Mouse (Mus musculus) embryonic facial prominence, embryonic 15.5 days (tissue): ENCODE data around the gene Mrpl33. TPM values are rescaled to one million over a fixed set of nuclear protein-coding genes. Genes with fewer than 3 reads are reported as not detected.

Experiments used
- ATAC-seq: fragments of 200-750 bp; cut with Nextera tagmentation; 2 replicates; pipeline ENCODE4 v1.8.0; 2017; ENCODE audit warnings: low read depth, moderate TSS enrichment; ENCODE audit not compliant: insufficient number of reproducible peaks, low FRiP score, low TSS enrichment
- H3K27ac ChIP-seq: fragments of 300-500 bp; sonication (generic); replicated peaks from 2 replicates; pipeline ENCODE4 v1.5.1; 2015; ENCODE audit warnings: mild to moderate bottlenecking, inconsistent platforms
- H3K27me3 ChIP-seq: fragments of 300-500 bp; sonication (generic); 2 replicates; pipeline ENCODE4 v1.6.1; 2015; ENCODE audit warnings: inconsistent platforms
- H3K36me3 ChIP-seq: fragments of 300-500 bp; sonication (generic); 2 replicates; pipeline ENCODE4 v1.6.1; 2015; ENCODE audit warnings: mild to moderate bottlenecking, inconsistent platforms
- H3K4me1 ChIP-seq: fragments of 300-500 bp; sonication (generic); 2 replicates; pipeline ENCODE4 v1.6.1; 2015; ENCODE audit warnings: inconsistent platforms
- H3K4me2 ChIP-seq: fragments of 300-500 bp; sonication (generic); replicated peaks from 2 replicates; pipeline ENCODE4 v1.6.1; 2015; ENCODE audit warnings: mild to moderate bottlenecking, inconsistent platforms
- H3K4me3 ChIP-seq: fragments of 300-500 bp; sonication (generic); replicated peaks from 2 replicates; pipeline ENCODE4 v1.5.1; 2015; ENCODE audit warnings: mild to moderate bottlenecking, inconsistent platforms
- H3K9ac ChIP-seq: fragments of 300-500 bp; sonication (generic); 2 replicates; pipeline ENCODE4 v1.6.1; 2015; ENCODE audit warnings: inconsistent platforms
- H3K9me3 ChIP-seq: fragments of 300-500 bp; sonication (generic); replicated peaks from 2 replicates; pipeline ENCODE4 v1.6.1; 2016; ENCODE audit warnings: inconsistent platforms
- WGBS: fragments of 180-500 bp; shearing (Covaris S2); methylation state at CpG from one replicate; pipeline ENCODE4 v1.1.7; 2015; 5-methylcytosine and 5-hydroxymethylcytosine counted together
- polyA plus RNA-seq: library from polyadenylated mRNA; unstranded; fragments of >200 nt; fragmentation: Nextera tagmentation; extraction: Ambion mirVana; gene quantifications from 2 replicates; pipeline ENCODE4 v1.2.1, GENCODE M21; 2015

The Mrpl33 gene
- polyA plus RNA-seq, 1 experiment from 2014 or later = 283 TPM

DNA sequence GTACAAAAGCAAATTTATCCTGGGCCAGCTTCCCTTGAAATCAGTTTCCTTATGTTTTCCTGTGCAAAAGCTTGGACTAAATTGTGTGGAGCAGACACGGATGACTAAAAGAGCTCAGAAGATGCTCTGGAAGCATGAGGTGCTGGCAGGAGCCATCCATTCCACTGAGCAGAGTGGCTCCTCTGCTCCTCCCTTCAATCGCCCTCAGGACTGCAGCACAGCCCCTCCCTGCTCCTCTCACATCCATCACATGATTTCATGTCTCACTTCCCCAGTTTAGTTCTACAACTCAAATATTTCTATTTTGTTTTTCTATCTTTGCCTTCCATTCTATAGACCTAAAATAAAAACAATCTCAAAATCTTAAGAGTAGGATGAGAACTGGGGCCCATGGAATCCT is 74.4 kb downstream of the Mrpl33 start:
- no peak for ATAC-seq
- 44% methylated on average over 2 of the region's 2 CpGs for WGBS

GRCm38 (mm10) chr5:31673431-31673830 is 76.7 kb downstream of the Mrpl33 start:
- H3K4me3 ChIP-seq = no peak overlapping the region
- no peaks in the 10 kb centered on the region for H3K4me1 ChIP-seq
- WGBS = 62% methylated on average over 2 of the region's 2 CpGs
- H3K27me3 ChIP-seq = no peaks in the 10 kb centered on the region
- H3K4me2 ChIP-seq = no peak overlapping the region
- no peak for ATAC-seq
- H3K9me3 ChIP-seq = no peaks in the 10 kb centered on the region
- H3K36me3 ChIP-seq = no peaks in the 10 kb centered on the region
- no peak overlapping the region for H3K9ac ChIP-seq
- no peak overlapping the region for H3K27ac ChIP-seq

More for the DNA sequence above, 74.4 kb downstream of the Mrpl33 start:
- H3K4me3 ChIP-seq = no peak overlapping the region
- H3K4me2 ChIP-seq = no peak overlapping the region
- H3K27me3 ChIP-seq = no peaks in the 10 kb centered on the region
- no peak overlapping the region for H3K27ac ChIP-seq
- 0 out of 2 replicates have a peak, but pooled peaks cover 4% of the 10 kb centered on the region for H3K4me1 ChIP-seq
- H3K9ac ChIP-seq = no peak overlapping the region
- no peaks in the 10 kb centered on the region for H3K9me3 ChIP-seq
- no peaks in the 10 kb centered on the region for H3K36me3 ChIP-seq

GRCm38 (mm10) chr5:31678000-31678399 is 81.3 kb downstream of the Mrpl33 start:
- Histone ChIP-seq H3K9ac (no peak overlapping the region), H3K4me1 (no peaks in the 10 kb centered on the region), H3K36me3 (no peaks in the 10 kb centered on the region), H3K4me2 (no peak overlapping the region), H3K27me3 (no peaks in the 10 kb centered on the region), H3K9me3 (no peaks in the 10 kb centered on the region), H3K27ac (no peak overlapping the region), H3K4me3 (no peak overlapping the region)
- 83% methylated on average over 1 of the region's 1 CpGs for WGBS
- ATAC-seq = no peak

GRCm38 (mm10) chr5:31680183-31680582 is 83.4 kb downstream of the Mrpl33 start:
- no peak overlapping the region for H3K4me2 ChIP-seq
- no peaks in the 10 kb centered on the region for H3K4me1 ChIP-seq
- no peak overlapping the region for H3K27ac ChIP-seq
- H3K4me3 ChIP-seq = no peak overlapping the region
- no peaks in the 10 kb centered on the region for H3K27me3 ChIP-seq
- ATAC-seq = no peak
- 67% methylated on average over 4 of the region's 4 CpGs for WGBS
- H3K9ac ChIP-seq = no peak overlapping the region
- H3K9me3 ChIP-seq = no peaks in the 10 kb centered on the region
- no peaks in the 10 kb centered on the region for H3K36me3 ChIP-seq

DNA sequence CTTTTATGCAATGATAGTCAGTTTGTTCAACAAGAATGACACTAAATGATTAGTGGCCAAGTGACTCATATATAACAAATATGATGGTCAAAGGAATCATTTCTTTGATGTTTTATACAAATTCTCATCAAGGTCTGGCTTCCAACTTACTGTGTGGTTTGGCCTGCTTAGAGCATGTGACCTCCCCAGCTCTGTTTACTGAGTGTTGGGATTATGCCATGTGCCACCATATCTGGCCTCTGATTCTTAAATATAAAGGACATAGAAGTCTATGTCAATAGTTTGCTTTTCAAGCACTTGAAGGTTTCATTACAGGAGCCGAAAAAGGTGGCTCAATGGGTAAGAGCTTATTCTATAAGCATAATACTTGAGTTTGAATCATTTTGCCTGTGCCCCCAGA is 85.6 kb downstream of the Mrpl33 start:
- Histone ChIP-seq H3K27ac (no peak overlapping the region), H3K27me3 (no peaks in the 10 kb centered on the region), H3K4me1 (no peaks in the 10 kb centered on the region), H3K4me2 (no peak overlapping the region), H3K36me3 (no peaks in the 10 kb centered on the region), H3K9ac (no peak overlapping the region), H3K9me3 (no peaks in the 10 kb centered on the region), H3K4me3 (no peak overlapping the region)
- WGBS = 93% methylated on average over 1 of the region's 1 CpGs
- no peak for ATAC-seq

- Histone ChIP-seq H3K27ac (no peak overlapping the region), H3K4me1 (no peaks in the 10 kb centered on the region), H3K4me3 (no peak overlapping the region), H3K9me3 (no peaks in the 10 kb centered on the region), H3K36me3 (no peaks in the 10 kb centered on the region), H3K4me2 (no peak overlapping the region), H3K9ac (no peak overlapping the region), H3K27me3 (no peaks in the 10 kb centered on the region)
- no peak for ATAC-seq
- WGBS = 51% methylated on average over 2 of the region's 2 CpGs
Observed at GRCm38 (mm10) chr5:31686040-31686439, 89.3 kb downstream of the Mrpl33 start.

GRCm38 (mm10) chr5:31687972-31688371 is 91.2 kb downstream of the Mrpl33 start:
- H3K27me3 ChIP-seq = no peaks in the 10 kb centered on the region
- 89% methylated on average over 3 of the region's 3 CpGs for WGBS
- H3K9ac ChIP-seq = no peak overlapping the region
- H3K4me2 ChIP-seq = no peak overlapping the region
- H3K9me3 ChIP-seq = no peaks in the 10 kb centered on the region
- no peak overlapping the region for H3K27ac ChIP-seq
- no peak for ATAC-seq
- H3K36me3 ChIP-seq = no peaks in the 10 kb centered on the region
- no peak overlapping the region for H3K4me3 ChIP-seq
- no peaks in the 10 kb centered on the region for H3K4me1 ChIP-seq

GRCm38 (mm10) chr5:31693191-31693590 is 96.5 kb downstream of the Mrpl33 start:
- H3K4me2 ChIP-seq = no peak overlapping the region
- ATAC-seq = no peak
- no peak overlapping the region for H3K9ac ChIP-seq
- no peaks in the 10 kb centered on the region for H3K27me3 ChIP-seq
- no peak overlapping the region for H3K4me3 ChIP-seq
- H3K4me1 ChIP-seq = peaks cover 5% of the 10 kb centered on the region
- H3K27ac ChIP-seq = no peak overlapping the region
- H3K9me3 ChIP-seq = no peaks in the 10 kb centered on the region
- H3K36me3 ChIP-seq = no peaks in the 10 kb centered on the region

GRCm38 (mm10) chr5:31696971-31697643 is 100.4 kb downstream of the Mrpl33 start, which contains the start of gene Rbks:
Gene Rbks (minus strand): TSS chr5:31697627.
- 7% methylated on average over 18 of the region's 18 CpGs for WGBS
- H3K9ac ChIP-seq = peak within 1 kb of the TSS; percentile 70
- H3K27ac ChIP-seq = peak within 1 kb of the TSS; percentile 88
- H3K4me1 ChIP-seq = peaks cover 10% of the 10 kb centered on the region
- H3K4me2 ChIP-seq = peak within 1 kb of the TSS; percentile 83
- peak within 1 kb of the TSS; percentile 80 for H3K4me3 ChIP-seq
- peak; percentile 67 for ATAC-seq
- H3K36me3 ChIP-seq = no peaks in the 10 kb centered on the region
- no peaks in the 10 kb centered on the region for H3K9me3 ChIP-seq
- no peaks in the 10 kb centered on the region for H3K27me3 ChIP-seq

DNA sequence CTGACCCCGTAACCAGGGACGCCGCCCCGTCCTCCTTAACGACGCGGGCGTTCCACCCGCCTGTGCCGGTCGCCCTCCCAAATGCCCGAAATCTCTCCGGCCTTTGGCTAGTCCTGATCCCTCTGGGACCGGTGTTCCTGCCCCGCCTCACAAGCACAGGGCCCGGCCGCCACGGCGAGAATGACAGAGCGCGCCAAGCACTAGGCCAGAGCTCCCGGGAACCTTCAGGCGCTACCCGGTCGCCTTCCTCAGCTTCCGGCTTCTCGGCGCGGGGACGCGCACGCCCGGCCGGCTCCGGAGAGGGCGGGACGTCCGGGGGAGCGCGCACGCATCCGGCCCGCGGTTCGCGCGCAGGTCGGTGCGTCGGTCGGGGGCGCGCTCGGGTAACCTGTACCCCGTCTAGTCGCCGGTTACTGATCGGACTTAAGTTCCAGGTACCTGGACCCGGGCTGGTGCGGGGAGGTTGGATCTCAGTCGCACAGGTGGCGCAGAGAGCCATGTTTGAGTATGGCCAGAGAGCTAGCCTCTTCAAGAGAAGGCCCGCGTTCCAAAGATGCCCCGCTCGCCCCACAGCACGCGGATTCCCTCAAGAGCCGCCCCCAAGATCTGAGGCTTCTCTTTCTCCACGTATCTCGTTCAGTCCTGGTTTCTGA is 101.0 kb downstream of the Mrpl33 start, which contains the start of gene Babam2:
TSS of gene Babam2 (plus strand) at position 41 of the 653 bp plus-strand sequence.
- peak; percentile 94 for ATAC-seq
- WGBS = under 1% methylated on average over 71 of the region's 71 CpGs

DNA sequence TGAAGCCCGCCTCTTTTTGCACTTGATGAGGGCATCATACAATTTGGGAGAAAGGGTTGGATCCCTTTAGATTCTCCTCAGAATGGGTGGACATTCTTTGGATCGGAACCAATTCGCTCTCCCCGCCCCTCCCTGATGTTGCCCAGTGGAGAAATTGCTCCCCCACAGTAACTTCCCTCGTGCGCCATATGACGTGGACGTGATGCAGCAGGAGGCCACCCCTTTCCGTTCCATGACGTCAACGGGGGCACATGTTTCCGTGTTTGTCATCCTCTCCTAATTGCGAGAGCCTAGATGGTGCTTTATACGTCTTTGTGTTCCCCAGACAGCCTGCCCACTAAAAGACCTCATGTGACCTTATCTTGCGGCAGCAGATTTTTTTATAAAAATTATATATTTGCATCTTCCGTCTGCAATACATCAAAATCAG is 101.6 kb downstream of the Mrpl33 start:
- 2% methylated on average over 16 of the region's 16 CpGs for WGBS
- ATAC-seq = peak; percentile 72
- Histone ChIP-seq H3K4me3 (peak overlapping the region; percentile 80), H3K9ac (peak overlapping the region; percentile 70), H3K27me3 (no peaks in the 10 kb centered on the region), H3K9me3 (no peaks in the 10 kb centered on the region), H3K36me3 (peaks cover 5% of the 10 kb centered on the region), H3K4me1 (peaks cover 10% of the 10 kb centered on the region), H3K4me2 (peak overlapping the region; percentile 83), H3K27ac (peak overlapping the region; percentile 88)

More for the DNA sequence above, 101.0 kb downstream of the Mrpl33 start, which contains the start of gene Babam2:
- Histone ChIP-seq H3K4me1 (peaks cover 10% of the 10 kb centered on the region), H3K36me3 (peaks cover 3% of the 10 kb centered on the region; the same call in 1 of the 2 replicates), H3K4me2 (peak within 1 kb of the TSS; percentile 83), H3K27me3 (no peaks in the 10 kb centered on the region), H3K9ac (peak within 1 kb of the TSS; percentile 70), H3K27ac (peak within 1 kb of the TSS; percentile 88), H3K4me3 (peak within 1 kb of the TSS; percentile 80), H3K9me3 (no peaks in the 10 kb centered on the region)
